In the genomic region with DNA sequence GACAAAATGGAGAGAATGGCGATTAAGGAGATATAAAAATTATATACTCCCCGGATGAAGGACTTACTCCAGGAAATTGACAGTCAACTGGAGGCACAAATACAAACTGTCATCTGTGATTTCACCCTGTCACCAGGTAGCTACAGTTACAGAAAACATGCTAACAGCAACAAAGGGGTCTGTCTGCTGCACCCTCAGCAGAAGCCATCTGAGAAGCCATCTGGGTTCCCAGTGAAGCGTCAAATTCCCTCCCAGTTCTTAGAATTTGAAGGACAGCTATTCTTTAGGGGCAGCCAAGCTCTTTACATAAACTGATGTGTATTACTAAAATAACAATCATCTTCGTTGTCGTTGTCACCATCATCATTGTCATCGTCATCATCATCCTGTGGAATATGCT, we compare ENCODE assay signal across 20 mouse cellular contexts.
DNase-seq lines count a peak whose midpoint lies in the region; ATAC-seq lines count a peak whose summit lies in the region.
"Had no signal": no experiment of that assay in that cellular context is flagged by ENCODE, and none has a peak within 500 bp of the region (broad histone marks: within the 10 kb centered on the region; RNA-seq: fewer than 3 reads in every experiment).

No protein-coding gene starts in this region.

- H3K9me3 ChIP-seq in forebrain, embryonic 15.5 days: no peaks in the 10 kb centered on the region
- H3K9me3 ChIP-seq in forebrain, embryonic 11.5 days (ENCODE audit: control insufficient read depth, low read length): no peaks in the 10 kb centered on the region
- H3K9me3 ChIP-seq: embryonic facial prominence, embryonic 12.5 days; G1E; heart, embryonic 13.5 days had no signal

- H3K27me3 ChIP-seq in forebrain, embryonic 15.5 days: no peaks in the 10 kb centered on the region
- no peaks in the 10 kb centered on the region for H3K27me3 ChIP-seq in forebrain, embryonic 11.5 days (ENCODE audit: control insufficient read depth, insufficient read depth, low read length)
- H3K27me3 ChIP-seq: embryonic facial prominence, embryonic 12.5 days; heart, embryonic 13.5 days had no signal

- H3K27ac ChIP-seq in forebrain, embryonic 15.5 days (replicated peaks): no peak overlapping the region
- H3K27ac ChIP-seq in forebrain, embryonic 11.5 days (ENCODE audit: low read depth, low read length): no peak overlapping the region
- H3K27ac ChIP-seq: embryonic facial prominence, embryonic 12.5 days; heart, embryonic 13.5 days had no signal

- intact Hi-C loops in left cerebral cortex, postnatal 4 days (cut with DNase I): no loop called here
- intact Hi-C loops in left cerebral cortex, postnatal 25 days (cut with DNase I): no loop called here

- 0 out of 2 replicates have a peak, but pooled peaks cover 6% of the 10 kb centered on the region for H3K4me1 ChIP-seq in forebrain, embryonic 15.5 days
- no peaks in the 10 kb centered on the region for H3K4me1 ChIP-seq in forebrain, embryonic 11.5 days (replicated peaks; ENCODE audit: control insufficient read depth, insufficient read depth, low read length)
- H3K4me1 ChIP-seq: embryonic facial prominence, embryonic 12.5 days had no signal

- H3K4me2 ChIP-seq in forebrain, embryonic 15.5 days (replicated peaks): no peak overlapping the region
- no peak overlapping the region for H3K4me2 ChIP-seq in forebrain, embryonic 11.5 days (ENCODE audit: low read depth, low read length, severe bottlenecking)
- H3K4me2 ChIP-seq: embryonic facial prominence, embryonic 12.5 days; heart, embryonic 13.5 days had no signal

- peak; percentile 70 to 71 for DNase-seq in cerebellum, postnatal 10 days
- DNase-seq in cerebellum, adult 8-10 months: no peak
- no peak for DNase-seq in forebrain, embryonic 11.5 days (ENCODE audit: low spot score)
- DNase-seq in left cerebral cortex, postnatal 4 days: peak; percentile 38
- DNase-seq in left cerebral cortex, postnatal 25 days (ENCODE audit: low spot score in 2 of 2): no peak
- DNase-seq: adrenal gland, adult 8-10 months; adrenal gland, postnatal 36 days; B cell, adult 2 months; cerebellum, adult 18-20 months; cerebellum, postnatal 25 days; gastrocnemius, postnatal 36 days; heart, adult 11 months; heart, postnatal 36 days had no signal

- H3K9ac ChIP-seq in forebrain, embryonic 15.5 days (replicated peaks): no peak overlapping the region
- H3K9ac ChIP-seq in forebrain, embryonic 11.5 days (ENCODE audit: low read length): no peak overlapping the region
- H3K9ac ChIP-seq: embryonic facial prominence, embryonic 12.5 days; heart, embryonic 13.5 days had no signal

- no peaks in the 10 kb centered on the region for H3K36me3 ChIP-seq in forebrain, embryonic 15.5 days
- no peaks in the 10 kb centered on the region for H3K36me3 ChIP-seq in forebrain, embryonic 11.5 days (ENCODE audit: control insufficient read depth, insufficient read depth, low read length)
- H3K36me3 ChIP-seq: embryonic facial prominence, embryonic 12.5 days; G1E; heart, embryonic 13.5 days had no signal

- peak; percentile 63; the same call in 1 of the 2 replicates for ATAC-seq in forebrain, embryonic 15.5 days (replicated peaks)
- no peak for ATAC-seq in forebrain, embryonic 11.5 days (replicated peaks; ENCODE audit: low FRiP score)
- no peak for ATAC-seq in monocyte, adult 5-6 weeks (replicated peaks; ENCODE audit: insufficient number of reproducible peaks, low FRiP score, low TSS enrichment, poor library complexity, severe bottlenecking)
- ATAC-seq: CD4-positive, CD25-positive, alpha-beta regulatory T cell, adult 4 months; hindbrain, embryonic 16.5 days had no signal

- H3K4me3 ChIP-seq in forebrain, embryonic 15.5 days: no peak overlapping the region
- no peak overlapping the region for H3K4me3 ChIP-seq in forebrain, embryonic 11.5 days (ENCODE audit: low read depth, low read length)
- H3K4me3 ChIP-seq: embryonic facial prominence, embryonic 12.5 days; heart, embryonic 13.5 days had no signal

- WGBS in forebrain, embryonic 15.5 days: 59% methylated on average over 6 of the region's 6 CpGs
- WGBS in forebrain, embryonic 11.5 days: 93% methylated on average over 6 of the region's 6 CpGs

Comparison
In these comparisons a context has a peak if more than half of its experiments do, and no peak if none do; other contexts are left out.
1. DNase-seq: peak in cerebellum, postnatal 10 days (2 of 2) and left cerebral cortex, postnatal 4 days (single experiment); none in cerebellum, adult 8-10 months (single experiment), forebrain, embryonic 11.5 days (single experiment) and left cerebral cortex, postnatal 25 days (0 of 2).